Mouse (Mus musculus): ENCODE results near the gene Ccdc33.

Gene Ccdc33

DNA sequence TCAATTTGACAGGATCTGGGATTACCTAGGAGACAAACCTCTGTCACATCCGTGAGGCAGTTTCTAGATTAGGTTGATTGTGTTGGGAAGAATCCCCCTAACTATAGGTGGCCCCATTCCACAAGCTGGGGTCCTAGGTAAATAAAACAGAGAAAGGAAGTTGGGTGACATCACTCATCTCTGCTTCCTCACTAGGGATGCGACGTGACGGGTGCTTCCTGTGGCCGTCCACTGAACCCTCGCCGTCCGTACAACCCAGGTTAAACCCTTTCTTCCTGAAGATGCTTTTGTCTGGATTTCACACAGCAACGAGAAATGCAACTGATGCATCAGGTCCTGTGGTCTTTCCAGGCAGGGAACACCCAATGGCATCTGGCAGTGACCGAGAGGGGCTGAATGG is 71.6 kb downstream of the Ccdc33 start:
- DNase-seq (ENCODE audit: low spot score): no peak

DNA sequence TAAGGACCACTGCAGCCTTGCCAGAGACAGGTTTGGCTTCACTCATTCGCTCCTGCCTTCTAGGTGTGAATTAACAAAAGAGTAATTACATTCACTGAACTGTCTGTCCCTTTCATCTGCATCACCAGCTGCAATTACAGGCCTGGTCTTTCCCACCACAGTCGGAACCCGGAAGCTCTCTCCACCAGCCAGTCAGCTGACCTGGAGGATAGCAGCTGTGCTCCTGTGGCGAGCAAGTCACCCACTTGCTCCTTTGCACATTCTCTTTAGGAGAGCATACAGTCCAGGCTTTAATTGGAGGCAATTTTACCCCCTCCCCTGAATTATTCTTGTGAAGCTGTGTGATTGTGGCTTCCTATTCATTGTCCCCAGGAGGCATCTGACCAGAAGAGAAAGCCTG is 73.0 kb downstream of the Ccdc33 start:
- no peak for DNase-seq (ENCODE audit: low spot score)

DNA sequence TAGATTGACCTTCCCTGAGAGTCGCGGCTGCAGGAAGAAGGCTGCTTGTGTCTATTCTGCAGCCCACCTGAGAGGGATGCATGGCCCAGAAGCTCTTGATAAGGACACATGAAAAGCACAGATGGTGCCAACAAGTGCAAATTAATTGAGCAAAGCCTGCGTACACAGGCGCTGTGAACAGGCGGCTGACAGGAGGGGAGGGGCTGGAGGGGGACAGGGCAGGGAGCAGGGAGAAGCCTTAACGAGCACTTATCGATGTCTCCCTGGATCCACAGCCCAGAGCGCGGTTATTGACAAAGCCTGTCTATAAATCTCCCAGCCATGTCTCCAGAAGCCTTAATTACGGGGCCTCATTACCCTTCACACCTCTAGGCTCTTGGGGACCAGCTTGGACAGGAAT is 73.8 kb downstream of the Ccdc33 start:
- DNase-seq (ENCODE audit: low spot score): no peak

DNA sequence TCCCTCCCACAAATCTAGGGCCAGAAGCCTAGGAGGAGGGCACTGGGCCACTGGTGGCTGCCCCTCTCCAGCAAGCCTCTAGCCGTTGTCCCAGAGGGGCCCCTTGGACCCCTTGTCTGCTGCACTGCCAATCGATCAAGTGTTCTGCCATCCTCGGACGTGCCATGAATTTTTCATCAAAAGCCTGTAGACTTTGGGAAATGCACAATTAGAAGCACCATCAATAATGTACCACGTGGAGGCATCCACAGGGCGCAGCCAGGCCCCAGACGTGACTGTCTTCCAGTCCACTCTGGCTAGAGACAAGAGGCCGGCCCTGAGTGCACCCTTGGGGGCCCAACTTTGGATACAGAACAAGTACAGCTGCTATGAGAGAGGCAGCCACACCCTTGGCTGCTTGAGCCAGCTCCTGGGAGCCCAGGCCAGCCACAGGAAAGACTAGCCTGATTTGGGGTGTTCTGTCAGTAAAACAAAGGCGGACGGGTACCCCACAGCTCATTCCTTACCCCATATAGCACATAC is 75.1 kb downstream of the Ccdc33 start:
- DNase-seq (ENCODE audit: low spot score): no peak

DNA sequence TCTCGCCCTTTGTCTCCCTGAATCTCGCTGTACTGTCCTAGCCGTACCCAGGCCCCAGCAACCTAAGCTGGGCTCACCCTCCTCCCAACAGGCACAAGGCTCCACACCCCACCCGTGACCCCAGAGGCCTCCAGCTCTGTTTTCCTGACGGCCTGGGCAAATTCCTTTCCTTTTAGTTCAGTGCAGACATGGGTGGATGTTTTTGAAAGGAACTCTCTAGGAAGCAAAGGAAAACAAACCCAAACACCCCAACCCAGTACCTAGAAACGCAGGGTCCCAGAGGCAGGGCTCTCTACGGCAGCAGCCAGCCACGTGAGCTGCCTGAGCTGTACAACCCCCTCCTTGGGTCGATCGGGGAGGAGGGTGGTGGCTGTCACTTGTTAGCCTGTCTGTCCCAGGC is 76.2 kb downstream of the Ccdc33 start:
- no peak for DNase-seq (ENCODE audit: low spot score)

DNA sequence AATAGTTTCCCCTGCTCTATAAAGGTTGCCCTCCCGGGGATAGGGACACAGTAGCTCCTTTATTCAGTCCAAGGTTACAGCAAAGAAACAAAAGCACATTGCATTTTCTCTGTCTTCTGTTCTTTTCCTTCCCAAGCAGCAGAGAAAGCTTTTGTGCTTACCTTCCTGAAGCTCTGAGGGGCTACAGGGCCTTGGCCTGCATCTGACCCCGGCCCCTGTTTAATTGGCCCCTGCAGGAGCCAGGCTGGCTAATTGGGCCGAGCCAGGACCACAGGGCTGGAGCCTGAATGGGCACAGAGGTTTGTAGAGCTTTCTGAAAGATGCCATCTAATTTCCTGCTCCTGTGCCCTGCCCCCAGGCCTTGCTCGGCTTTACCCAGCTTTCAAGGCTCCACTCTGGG is 77.6 kb downstream of the Ccdc33 start:
- no peak for DNase-seq (ENCODE audit: low spot score)

DNA sequence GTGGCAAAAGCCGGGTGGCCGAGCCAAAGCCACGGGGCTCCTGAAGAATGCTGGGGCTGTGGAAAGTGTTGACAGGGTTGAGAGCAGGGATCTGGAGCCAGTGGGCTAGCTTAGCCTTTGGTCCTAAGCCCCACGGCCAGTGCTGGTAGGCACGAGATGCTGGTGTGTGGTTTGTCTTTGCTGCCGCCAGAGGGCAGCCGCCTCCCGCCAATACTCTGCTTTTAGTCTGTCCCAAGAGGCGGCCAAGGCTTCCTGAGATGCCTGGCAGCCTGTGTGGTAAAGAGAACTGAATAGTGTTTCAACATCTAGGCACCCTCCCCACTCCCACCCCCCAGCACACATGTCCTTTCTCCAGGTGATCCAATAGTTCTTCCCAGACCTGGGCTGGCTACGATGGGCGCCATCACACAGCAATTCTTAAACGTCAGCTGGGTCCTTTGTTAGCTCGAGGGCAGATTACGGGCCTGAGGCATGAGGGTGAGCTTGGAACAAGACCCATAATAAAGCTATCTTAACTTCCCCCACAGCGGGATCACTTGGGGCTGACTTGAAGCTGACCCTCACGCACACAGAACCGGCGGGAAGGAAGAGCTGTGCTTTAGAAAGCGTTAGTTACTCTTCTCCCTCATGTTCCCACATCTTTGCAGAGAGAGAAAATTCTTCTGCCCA is 80.0 kb downstream of the Ccdc33 start:
- peak; percentile 42 for DNase-seq (ENCODE audit: low spot score)

DNA sequence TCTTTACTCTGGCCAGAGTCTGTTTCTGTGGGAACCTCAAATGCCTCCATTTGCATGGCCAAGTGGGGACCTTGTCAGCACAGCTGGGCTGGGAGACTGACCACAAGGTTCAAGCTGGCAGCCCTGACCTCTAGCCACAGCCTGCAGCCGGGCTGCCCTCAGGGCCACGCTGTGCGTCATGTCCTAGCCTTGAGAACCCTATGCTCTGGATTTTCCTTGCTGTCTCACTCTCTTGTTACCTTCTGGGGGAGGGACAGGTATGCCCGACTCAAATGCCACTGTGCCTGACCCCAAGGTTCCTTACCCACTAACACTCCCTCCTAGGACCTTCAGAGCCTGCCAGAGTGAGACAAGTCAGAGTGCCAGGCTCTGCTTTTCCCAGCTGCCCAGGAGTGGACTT is 81.7 kb downstream of the Ccdc33 start:
- DNase-seq (ENCODE audit: low spot score): no peak

DNA sequence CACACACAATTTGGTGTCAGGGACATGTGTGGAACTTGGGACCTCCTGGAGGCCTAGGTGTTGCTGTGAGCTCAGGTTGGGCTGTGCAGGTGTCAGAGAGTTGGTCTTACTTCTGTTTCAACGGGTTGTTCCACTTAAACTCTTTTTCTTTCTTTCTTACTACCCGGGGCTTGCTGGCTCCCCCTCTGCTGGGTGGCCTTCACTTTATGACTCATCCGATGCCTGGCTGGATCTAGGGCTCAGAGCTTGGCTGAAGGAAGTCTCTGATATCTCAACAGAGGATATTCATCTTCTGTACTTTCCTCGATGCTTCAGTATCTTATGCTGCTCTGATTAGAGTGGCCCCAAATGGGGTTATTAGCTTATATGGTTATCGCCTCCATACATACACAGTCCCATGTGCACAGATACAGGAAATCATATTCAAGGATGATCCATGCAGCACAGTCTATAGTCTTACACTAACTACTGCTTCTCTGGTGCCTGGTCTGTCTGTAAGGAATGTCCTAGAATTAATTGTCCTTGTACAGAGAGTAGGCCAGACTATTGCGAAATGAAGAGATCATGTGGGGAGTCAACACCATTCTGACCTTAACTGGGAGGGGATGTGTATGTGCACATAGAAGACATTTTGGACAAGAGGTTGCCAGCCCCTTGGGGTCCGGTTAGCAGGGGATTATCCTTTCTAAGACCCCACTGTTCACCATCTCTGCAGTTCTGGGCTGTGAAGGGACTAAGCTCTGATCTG is 82.5 kb downstream of the Ccdc33 start:
- DNase-seq (ENCODE audit: low spot score): no peak

DNA sequence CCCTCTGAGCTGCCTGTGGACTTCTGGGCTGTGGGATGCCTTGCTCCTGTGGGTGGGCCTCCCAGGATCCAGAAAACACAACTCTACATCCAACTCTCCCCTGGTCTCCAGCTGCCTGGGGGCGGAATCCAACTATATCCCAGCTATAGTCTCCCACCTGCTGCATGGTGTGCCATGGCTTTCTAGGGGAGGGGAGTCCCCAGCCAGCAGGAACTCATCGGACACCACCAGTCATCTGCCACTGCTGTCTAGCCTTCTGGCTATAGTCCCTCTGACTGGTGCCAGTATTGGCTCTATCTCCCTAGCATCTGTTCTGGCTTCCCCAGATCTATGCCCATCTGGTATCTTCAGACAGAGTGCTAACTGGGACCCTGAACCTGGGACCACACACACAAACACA is 83.1 kb downstream of the Ccdc33 start:
- no peak for DNase-seq (ENCODE audit: low spot score)

DNA sequence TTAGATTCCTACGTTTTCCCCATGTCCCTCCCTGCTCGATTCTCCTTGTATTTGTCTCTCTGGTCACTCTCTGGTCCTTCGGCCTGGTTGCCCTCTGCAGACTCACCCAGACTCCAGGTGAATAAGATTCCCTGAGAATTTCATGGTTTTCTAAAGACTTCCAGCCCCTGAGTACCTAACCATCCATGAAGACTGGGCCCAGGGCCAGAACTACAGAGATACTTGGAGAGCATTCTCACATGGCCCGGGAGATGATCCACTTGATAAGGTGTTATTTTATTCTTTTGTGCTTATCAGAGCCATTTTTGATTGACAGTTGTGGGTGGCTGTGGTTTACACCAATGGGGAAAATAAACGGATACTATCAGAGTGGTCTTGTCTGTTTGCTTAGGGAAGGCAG is 86.7 kb downstream of the Ccdc33 start:
- DNase-seq (ENCODE audit: low spot score): no peak

DNA sequence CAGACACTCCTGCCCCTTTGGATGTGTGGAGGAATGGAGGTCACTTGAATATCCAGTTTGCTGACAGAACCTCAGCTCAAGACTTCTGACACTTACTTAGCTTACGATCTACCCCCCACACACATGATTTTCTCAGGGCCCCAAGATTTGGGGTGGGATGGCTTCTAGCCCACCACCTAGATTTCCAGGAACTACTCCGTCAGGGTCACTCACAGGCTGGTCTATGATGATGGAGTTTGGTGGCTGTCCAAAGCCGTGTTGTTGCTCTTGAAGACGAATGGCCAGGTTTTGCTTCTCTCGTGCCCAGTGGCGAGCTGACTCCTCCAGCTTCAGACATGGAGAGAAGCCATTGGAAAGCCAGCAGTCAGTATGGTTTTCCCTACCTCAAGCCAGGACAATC is 89.0 kb downstream of the Ccdc33 start:
- no peak for DNase-seq (ENCODE audit: low spot score)

DNA sequence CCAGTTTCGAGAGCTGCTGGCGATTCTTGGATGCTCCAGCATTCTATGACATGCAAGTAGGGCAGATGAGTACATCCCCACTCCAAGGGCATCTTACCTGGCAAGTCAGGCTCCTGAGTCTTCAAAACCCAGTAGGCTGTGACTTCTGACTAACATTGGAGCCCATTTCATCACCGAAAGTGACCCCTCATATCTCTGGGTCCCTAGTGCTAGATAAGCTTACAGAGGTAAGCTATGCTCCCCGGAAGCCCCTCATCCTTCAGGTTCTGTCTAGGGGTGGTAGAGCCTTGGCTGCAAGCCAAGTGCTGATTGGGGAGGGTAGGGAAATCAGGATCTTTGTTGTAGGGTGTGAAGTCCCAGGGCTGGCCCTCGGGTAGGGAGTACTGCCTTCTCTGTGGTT is 89.8 kb downstream of the Ccdc33 start:
- no peak for DNase-seq (ENCODE audit: low spot score)

DNA sequence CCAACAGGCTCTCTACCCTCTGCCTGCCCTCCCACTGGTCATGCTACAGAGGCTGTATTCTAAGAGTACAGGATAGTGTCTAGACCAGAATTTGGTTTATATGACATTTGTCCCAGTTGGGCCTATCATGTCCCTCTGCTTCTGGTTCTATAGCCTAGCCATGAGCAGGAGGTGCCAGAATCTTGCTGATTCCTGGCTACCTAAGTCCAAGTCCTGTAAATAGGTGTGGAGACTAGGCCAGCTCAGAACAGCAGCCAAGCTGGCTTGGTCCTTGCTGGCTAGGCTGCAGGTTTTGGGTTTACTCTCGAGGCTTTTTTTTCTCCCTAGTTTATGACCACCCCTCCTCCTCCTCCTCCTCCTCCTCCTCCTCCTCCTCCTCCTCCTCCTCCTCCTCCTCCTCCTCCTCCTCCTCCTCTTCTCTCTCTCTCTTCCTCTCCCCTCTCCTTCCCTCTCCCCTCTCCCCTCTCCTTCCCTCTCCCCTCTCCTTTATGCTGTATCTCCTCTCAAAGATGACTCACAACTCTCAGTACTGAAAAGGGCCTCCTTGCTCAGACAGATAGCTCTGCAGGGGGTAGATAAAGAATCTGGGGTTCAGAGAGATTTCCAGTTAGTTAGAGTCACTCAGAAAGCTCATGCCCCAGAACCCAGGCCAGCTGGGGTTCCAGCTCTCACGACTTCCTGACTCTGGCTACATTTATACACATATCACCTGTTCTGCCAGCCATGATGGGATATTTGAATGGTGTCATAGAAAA is 91.0 kb downstream of the Ccdc33 start:
- no peak for DNase-seq (ENCODE audit: low spot score)

DNA sequence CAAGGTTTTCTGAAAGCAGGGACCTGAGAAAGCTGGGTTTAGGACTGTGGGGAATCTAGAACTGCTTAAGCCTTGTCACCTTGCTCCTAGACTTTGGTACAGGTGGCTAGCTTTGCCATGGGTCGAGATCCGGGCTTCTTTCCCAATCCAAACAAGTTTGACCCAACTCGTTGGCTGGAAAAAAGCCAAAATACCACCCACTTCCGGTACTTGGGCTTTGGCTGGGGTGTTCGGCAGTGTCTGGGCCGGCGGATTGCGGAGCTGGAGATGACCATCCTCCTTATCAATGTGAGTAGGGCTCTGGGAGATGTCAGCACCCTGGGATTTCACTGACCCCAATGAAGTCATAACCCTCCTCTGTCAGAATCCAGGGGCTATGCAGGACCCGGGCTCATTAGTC is 92.6 kb downstream of the Ccdc33 start:
- DNase-seq (ENCODE audit: low spot score): no peak

DNA sequence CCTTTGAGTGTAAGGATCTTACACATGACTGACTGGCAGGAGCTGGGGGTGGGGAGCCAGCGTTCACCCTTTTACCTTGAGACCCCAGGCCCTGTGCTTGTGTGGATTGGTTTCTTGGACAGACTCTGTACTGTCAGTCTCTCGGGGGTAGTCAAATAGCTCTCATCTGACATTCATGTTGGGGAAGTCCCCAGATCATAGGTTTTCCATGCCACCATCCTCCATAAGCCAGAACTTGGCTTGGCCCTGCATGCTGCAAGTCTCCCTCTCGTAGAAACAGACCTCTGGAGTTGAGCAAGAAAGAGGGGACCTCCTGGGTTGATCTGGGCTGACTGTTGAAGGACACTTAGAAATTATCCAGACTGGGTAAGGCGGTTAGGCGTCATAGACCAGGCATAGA is 100.2 kb downstream of the Ccdc33 start:
- DNase-seq (ENCODE audit: low spot score): no peak

DNA sequence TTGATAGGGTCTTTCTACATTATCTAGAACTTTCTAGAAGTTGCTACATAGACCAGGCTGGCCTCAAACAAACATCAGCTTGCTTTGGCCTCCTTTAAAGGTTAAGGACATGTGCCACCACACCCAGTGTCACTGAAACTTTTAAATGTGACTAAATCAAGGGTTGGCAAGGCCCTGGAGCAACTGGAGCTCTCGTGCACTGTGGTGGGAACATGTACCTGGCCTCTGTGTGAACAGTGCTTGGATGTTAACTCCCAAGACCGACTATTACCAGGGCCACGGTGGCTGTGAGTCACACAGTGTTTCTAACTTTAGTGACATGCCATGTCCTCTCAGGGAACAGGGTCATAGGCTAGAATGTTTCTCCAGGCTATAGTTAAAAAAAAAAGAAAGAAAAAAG is 101.7 kb downstream of the Ccdc33 start:
- no peak for DNase-seq (ENCODE audit: low spot score)

DNA sequence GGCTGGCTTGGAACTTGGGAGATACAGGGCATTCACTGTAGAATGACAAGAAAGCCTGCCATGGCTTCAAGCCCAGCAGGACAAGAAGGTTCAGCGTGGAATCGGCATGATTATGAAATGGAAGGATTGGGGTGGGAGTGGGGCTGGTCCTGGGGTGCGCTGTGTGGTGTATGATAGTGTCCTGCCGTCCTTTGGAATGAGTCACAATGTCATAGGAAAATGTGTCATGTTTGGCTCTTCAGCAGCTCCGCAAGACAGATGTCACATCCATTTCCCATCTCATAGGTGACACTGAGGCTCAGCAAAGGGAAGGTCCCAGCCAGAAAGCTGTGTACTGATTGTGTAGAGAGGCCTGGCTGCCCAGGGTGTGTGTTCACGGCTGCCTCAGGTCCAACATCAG is 102.8 kb downstream of the Ccdc33 start:
- DNase-seq (ENCODE audit: low spot score): no peak

DNA sequence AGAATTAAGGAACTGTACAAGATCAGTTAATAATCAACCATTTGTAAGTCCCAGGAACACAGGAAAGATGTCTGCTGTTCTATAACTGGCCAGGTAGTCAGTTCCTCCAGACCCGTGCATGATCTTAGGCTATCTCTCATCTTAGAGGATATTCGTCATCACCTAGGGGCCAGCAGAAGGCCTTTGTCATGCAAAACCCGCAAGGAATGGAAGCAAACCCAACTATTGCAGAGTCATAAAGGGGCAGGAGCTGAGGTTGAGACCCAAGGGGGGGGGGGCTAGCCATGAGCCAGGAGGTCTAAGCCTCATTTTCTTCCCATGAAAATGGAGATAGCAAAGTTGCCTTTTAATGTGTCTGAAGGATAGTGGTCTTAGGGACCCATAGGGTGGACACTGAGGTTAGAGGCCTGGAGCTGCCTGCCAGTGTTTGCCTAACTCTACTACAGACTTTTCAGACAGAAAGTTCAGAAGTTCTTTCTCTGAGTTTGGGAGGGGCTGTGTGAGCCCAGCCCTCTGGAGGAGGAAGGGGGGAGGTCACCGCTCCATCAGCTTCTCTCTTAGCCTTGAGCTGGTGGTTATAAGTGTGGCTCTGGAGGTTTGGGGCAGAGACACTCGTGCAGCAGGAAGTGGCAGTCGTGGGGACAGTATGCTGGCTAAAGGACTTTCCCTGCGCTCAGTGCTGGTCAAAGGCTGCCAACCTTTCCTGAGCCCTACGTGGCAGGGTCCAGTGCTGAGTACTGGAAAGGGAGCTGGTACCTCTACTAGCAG is 104.0 kb downstream of the Ccdc33 start:
- no peak for DNase-seq (ENCODE audit: low spot score)

DNA sequence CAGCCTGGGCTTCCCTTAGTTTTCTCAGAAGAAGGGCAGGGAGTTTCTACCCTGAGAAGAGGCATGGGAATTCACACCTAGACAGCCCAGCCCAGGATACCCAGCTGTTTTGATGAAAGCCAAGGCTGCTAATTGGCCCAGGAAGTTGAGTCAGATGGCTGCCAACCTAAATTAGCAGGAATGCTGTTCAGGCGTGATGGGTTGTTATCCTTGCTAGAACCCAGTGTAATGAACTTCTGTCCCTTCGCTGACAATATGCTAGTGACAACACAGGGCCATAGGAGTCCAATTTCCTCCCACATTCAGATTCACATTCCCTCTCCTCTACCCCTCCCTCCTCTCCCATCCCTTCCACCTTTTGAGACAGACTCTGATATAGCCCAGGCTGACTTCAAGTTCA is 105.7 kb downstream of the Ccdc33 start:
- DNase-seq (ENCODE audit: low spot score): no peak

DNA sequence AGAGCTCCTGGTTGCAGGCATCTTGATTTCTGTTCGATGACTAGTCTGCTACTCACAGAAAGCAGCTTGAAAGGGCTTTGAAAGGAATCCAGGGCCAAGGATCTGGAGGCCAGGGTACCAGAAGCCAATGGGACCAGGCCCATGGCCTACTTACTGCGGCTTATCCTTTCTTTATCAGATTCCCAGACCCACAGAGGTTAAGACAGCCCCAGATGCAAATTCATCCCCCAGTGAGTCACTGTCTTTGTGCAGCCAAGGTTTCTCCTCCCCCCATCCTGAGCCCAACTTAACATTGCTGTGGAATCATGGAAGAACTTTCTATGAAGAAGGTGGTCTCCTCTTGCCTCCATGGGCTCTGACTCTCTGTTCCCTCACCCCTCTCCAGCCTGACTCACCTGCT is 106.1 kb downstream of the Ccdc33 start:
- no peak for DNase-seq (ENCODE audit: low spot score)

DNA sequence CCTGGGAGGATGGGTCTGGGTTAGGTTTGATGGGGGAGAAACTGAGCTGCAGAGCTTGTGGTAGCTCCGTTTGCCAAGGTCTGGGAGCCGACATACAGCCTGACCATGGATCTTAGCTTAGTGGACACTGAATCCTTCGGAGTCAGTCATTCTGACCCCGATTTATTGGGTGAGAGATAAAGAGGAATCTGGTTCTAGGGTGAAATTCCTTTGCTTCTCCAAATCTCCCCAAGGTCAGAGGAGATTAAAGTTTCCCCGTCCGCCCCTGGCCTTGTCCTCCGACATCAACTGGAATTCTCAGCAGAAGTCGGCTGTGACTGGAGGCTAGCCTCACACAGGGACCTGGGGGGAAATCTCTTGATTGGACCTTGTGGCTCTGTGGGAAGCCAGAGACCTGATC is 107.1 kb downstream of the Ccdc33 start:
- DNase-seq (ENCODE audit: low spot score): no peak

Data from ovary, postnatal 10 days (tissue).